Mouse (Mus musculus): ENCODE results near the gene Upk1b. TPM values are rescaled to one million over a fixed set of nuclear protein-coding genes. Genes with fewer than 3 reads are reported as not detected.

Gene Upk1b
- polyA plus RNA-seq (2012; rRNA removed; ENCODE audit: low replicate concordance): 7.9 and 26.5 TPM in 2 replicates

GRCm38 (mm10) chr16:38800091-38800490, at the start of gene Upk1b:
Upk1b (minus strand) TSS chr16:38800328.

GRCm38 (mm10) chr16:38828649-38829048, 28.5 kb upstream of the Upk1b start, which contains the start of gene 4930435E12Rik:
4930435E12Rik (minus strand) TSS chr16:38828749.

GRCm38 (mm10) chr16:38742113-38742658, 57.9 kb downstream of the Upk1b start, which contains the start of gene B4galt4:
B4galt4 (plus strand) TSS chr16:38742264.

Other genes starting within 250 kb of the Upk1b start
- gene Tmem39a, start 241.6 kb downstream of the Upk1b start, polyA plus RNA-seq (2012; rRNA removed; ENCODE audit: low replicate concordance): 70.9 and 154 TPM in 2 replicates
- gene Arhgap31, start 87.1 kb downstream of the Upk1b start, polyA plus RNA-seq (2012; rRNA removed; ENCODE audit: low replicate concordance): 17.7 and 21.9 TPM in 2 replicates
- gene B4galt4, start 58.1 kb downstream of the Upk1b start, polyA plus RNA-seq (2012; rRNA removed; ENCODE audit: low replicate concordance): 10.0 and 14.5 TPM in 2 replicates
- not detected in 2 replicates for gene 4930435E12Rik, start 28.4 kb upstream of the Upk1b start, polyA plus RNA-seq (2012; rRNA removed; ENCODE audit: low replicate concordance)
- gene Igsf11, start 92.3 kb upstream of the Upk1b start, polyA plus RNA-seq (2012; rRNA removed; ENCODE audit: low replicate concordance): 0.16 and 1.0 TPM in 2 replicates

Measured in subcutaneous adipose tissue, adult 2 months (tissue).